Mouse (Mus musculus): Measurements from ENCODE around the gene Rabep2. TPM values are rescaled to one million over a fixed set of nuclear protein-coding genes. Genes with fewer than 3 reads are reported as not detected.

Rabep2 gene
- polyA plus RNA-seq, 1 experiment from 2014 or later = 15.6 TPM

Other genes starting within 250 kb of the Rabep2 start
- gene Xpo6, start 228.3 kb upstream of the Rabep2 start, polyA plus RNA-seq (2014; fragmentation: Nextera tagmentation; extraction: Ambion mirVana) = 58.7 and 59.7 TPM in 2 replicates
- 13.6 and 14.2 TPM in 2 replicates for gene Sbk1, start 156.1 kb upstream of the Rabep2 start, polyA plus RNA-seq (2014; fragmentation: Nextera tagmentation; extraction: Ambion mirVana)
- gene Lat, start 59.2 kb upstream of the Rabep2 start, polyA plus RNA-seq (2014; fragmentation: Nextera tagmentation; extraction: Ambion mirVana) = 18.8 and 20.3 TPM in 2 replicates
- 43.8 and 43.9 TPM in 2 replicates for gene Spns1, start 51.3 kb upstream of the Rabep2 start, polyA plus RNA-seq (2014; fragmentation: Nextera tagmentation; extraction: Ambion mirVana)
- 3.6 and 4.0 TPM in 2 replicates for gene Nfatc2ip, start 32.0 kb upstream of the Rabep2 start, polyA plus RNA-seq (2014; fragmentation: Nextera tagmentation; extraction: Ambion mirVana)
- gene Cd19, start 13.9 kb upstream of the Rabep2 start, polyA plus RNA-seq (2014; fragmentation: Nextera tagmentation; extraction: Ambion mirVana) = 0.13 TPM in 1 of 2 replicates, not detected in the other
- gene Atp2a1, start 34.3 kb downstream of the Rabep2 start, polyA plus RNA-seq (2014; fragmentation: Nextera tagmentation; extraction: Ambion mirVana) = 1.3 TPM in 2 replicates
- 26.2 and 26.4 TPM in 2 replicates for gene Sh2b1, start 46.7 kb downstream of the Rabep2 start, polyA plus RNA-seq (2014; fragmentation: Nextera tagmentation; extraction: Ambion mirVana)
- 193 and 211 TPM in 2 replicates for gene Tufm, start 58.6 kb downstream of the Rabep2 start, polyA plus RNA-seq (2014; fragmentation: Nextera tagmentation; extraction: Ambion mirVana)
- gene Atxn2l, start 74.7 kb downstream of the Rabep2 start, polyA plus RNA-seq (2014; fragmentation: Nextera tagmentation; extraction: Ambion mirVana) = 71.4 and 75.7 TPM in 2 replicates
- 195 and 201 TPM in 2 replicates for gene Eif3c, start 137.7 kb downstream of the Rabep2 start, polyA plus RNA-seq (2014; fragmentation: Nextera tagmentation; extraction: Ambion mirVana)
- gene Apobr, start 156.2 kb downstream of the Rabep2 start, polyA plus RNA-seq (2014; fragmentation: Nextera tagmentation; extraction: Ambion mirVana) = 0.68 and 1.4 TPM in 2 replicates
- 19.7 and 25.2 TPM in 2 replicates for gene Cln3, start 157.1 kb downstream of the Rabep2 start, polyA plus RNA-seq (2014; fragmentation: Nextera tagmentation; extraction: Ambion mirVana)
- not detected in 2 replicates for gene Il27, start 166.2 kb downstream of the Rabep2 start, polyA plus RNA-seq (2014; fragmentation: Nextera tagmentation; extraction: Ambion mirVana)
- gene Nupr1, start 202.1 kb downstream of the Rabep2 start, polyA plus RNA-seq (2014; fragmentation: Nextera tagmentation; extraction: Ambion mirVana) = 4.3 and 7.1 TPM in 2 replicates
- gene Sgf29, start 220.6 kb downstream of the Rabep2 start, polyA plus RNA-seq (2014; fragmentation: Nextera tagmentation; extraction: Ambion mirVana) = 53.7 and 64.5 TPM in 2 replicates
- 0.14 and 0.44 TPM in 2 replicates for gene Sult1a1, start 247.7 kb downstream of the Rabep2 start, polyA plus RNA-seq (2014; fragmentation: Nextera tagmentation; extraction: Ambion mirVana)